ENCODE assay signal across 24 mouse cellular contexts in genomic region chr6:121607861-121608260, GRCm38 (mm10). TPM values are rescaled to one million over a fixed set of nuclear protein-coding genes. Genes with fewer than 3 reads are reported as not detected.
A peak's percentile ranks its signal among the peaks of the same experiment; 100 is the strongest.
DNase-seq lines count a peak whose midpoint lies in the region; ATAC-seq lines count a peak whose summit lies in the region.
"Had no signal": no experiment of that assay in that cellular context is flagged by ENCODE, and none has a peak within 500 bp of the region (broad histone marks: within the 10 kb centered on the region; RNA-seq: fewer than 3 reads in every experiment).

No protein-coding gene starts in this region.

- ATAC-seq in limb, embryonic 13.5 days (ENCODE audit: low FRiP score, low read depth), result peak; percentile 40; the same call in 1 of the 2 replicates
- ATAC-seq: forebrain, embryonic 14.5 days; forebrain, postnatal 0 days had no signal

- peak; percentile 6 for DNase-seq in embryo, embryonic 10.5 days (ENCODE audit: low spot score)
- no peak for DNase-seq in embryo, embryonic 11 days
- no peak for DNase-seq in limb, embryonic 10.5 days (ENCODE audit: low spot score)
- DNase-seq in R1 (ENCODE audit: low read depth, low spot score), result peak; percentile 76
- DNase-seq in lung, postnatal 36 days, result no peak
- DNase-seq in cerebellum, adult 11-12 months, result no peak
- no peak for DNase-seq in urinary bladder, adult 2 months (ENCODE audit: low spot score)
- DNase-seq: adrenal gland, postnatal 10 days; adrenal gland, postnatal 36 days; cerebellum, adult 8-10 months; cerebellum, postnatal 10 days; cerebellum, postnatal 36 days; forebrain, postnatal 0 days; gastrocnemius, adult 2 months; gastrocnemius, postnatal 14 days; heart, adult 11 months had no signal

- H3K4me2 ChIP-seq in limb, embryonic 13.5 days (replicated peaks), result no peak overlapping the region
- H3K4me2 ChIP-seq: embryonic facial prominence, embryonic 12.5 days; embryonic facial prominence, embryonic 15.5 days; heart, embryonic 11.5 days; hindbrain, embryonic 12.5 days; hindbrain, embryonic 15.5 days had no signal

- H3K36me3 ChIP-seq in limb, embryonic 13.5 days, result no peaks in the 10 kb centered on the region
- no peaks in the 10 kb centered on the region for H3K36me3 ChIP-seq in limb, embryonic 10.5 days
- H3K36me3 ChIP-seq: embryonic facial prominence, embryonic 12.5 days; embryonic facial prominence, embryonic 15.5 days; G1E; hindbrain, embryonic 12.5 days; hindbrain, embryonic 15.5 days had no signal

- no peaks in the 10 kb centered on the region for H3K9me3 ChIP-seq in limb, embryonic 13.5 days
- no peaks in the 10 kb centered on the region for H3K9me3 ChIP-seq in limb, embryonic 10.5 days (replicated peaks)
- H3K9me3 ChIP-seq: embryonic facial prominence, embryonic 12.5 days; embryonic facial prominence, embryonic 15.5 days; hindbrain, embryonic 12.5 days; hindbrain, embryonic 15.5 days had no signal

- H3K4me3 ChIP-seq in limb, embryonic 13.5 days, result no peak overlapping the region
- no peak overlapping the region for H3K4me3 ChIP-seq in limb, embryonic 10.5 days
- H3K4me3 ChIP-seq: embryonic facial prominence, embryonic 12.5 days; embryonic facial prominence, embryonic 15.5 days; gastrocnemius, adult 2 months; hindbrain, embryonic 12.5 days; hindbrain, embryonic 15.5 days had no signal

- H3K4me1 ChIP-seq in limb, embryonic 13.5 days, result 0 out of 2 replicates have a peak, but pooled peaks cover 5% of the 10 kb centered on the region
- H3K4me1 ChIP-seq in limb, embryonic 10.5 days, result no peaks in the 10 kb centered on the region
- H3K4me1 ChIP-seq: embryonic facial prominence, embryonic 12.5 days; embryonic facial prominence, embryonic 15.5 days; hindbrain, embryonic 12.5 days; hindbrain, embryonic 15.5 days had no signal

- H3K27me3 ChIP-seq in limb, embryonic 13.5 days, result no peaks in the 10 kb centered on the region
- H3K27me3 ChIP-seq in limb, embryonic 10.5 days (ENCODE audit: low read depth, poor library complexity, severe bottlenecking), result no peaks in the 10 kb centered on the region
- H3K27me3 ChIP-seq: embryonic facial prominence, embryonic 12.5 days; embryonic facial prominence, embryonic 15.5 days; hindbrain, embryonic 12.5 days; hindbrain, embryonic 15.5 days had no signal

- no peak overlapping the region for H3K9ac ChIP-seq in limb, embryonic 13.5 days
- H3K9ac ChIP-seq: embryonic facial prominence, embryonic 12.5 days; embryonic facial prominence, embryonic 15.5 days; forebrain, postnatal 0 days; hindbrain, embryonic 12.5 days; hindbrain, embryonic 15.5 days had no signal

- H3K27ac ChIP-seq in limb, embryonic 13.5 days, result no peak overlapping the region; the same call in 1 of the 2 replicates
- no peak overlapping the region for H3K27ac ChIP-seq in limb, embryonic 10.5 days
- H3K27ac ChIP-seq: embryonic facial prominence, embryonic 12.5 days; embryonic facial prominence, embryonic 15.5 days; gastrocnemius, adult 2 months; hindbrain, embryonic 12.5 days; hindbrain, embryonic 15.5 days had no signal

RNA-seq across cellular contexts. Expression of gene A2m, which starts 27.3 kb away (rescaled TPM):
- 5.1 and 5.7 TPM in 2 replicates for polyA plus RNA-seq in limb, embryonic 13.5 days (2015; fragmentation: Nextera tagmentation; extraction: Ambion mirVana)
- polyA plus RNA-seq in limb, embryonic 10.5 days (2016; fragmentation: Nextera tagmentation; extraction: Ambion mirVana), result 0.80 and 1.3 TPM in 2 replicates
- polyA plus RNA-seq in urinary bladder, adult 2 months (2012; rRNA removed), result 0.01 and 0.04 TPM in 2 replicates
- polyA plus RNA-seq: G1E had no signal

Comparison
In these comparisons a context has a peak if more than half of its experiments do, and no peak if none do; other contexts are left out.
1. DNase-seq: peak in embryo, embryonic 10.5 days (single experiment) and R1 (single experiment); none in embryo, embryonic 11 days (single experiment), limb, embryonic 10.5 days (single experiment), lung, postnatal 36 days (single experiment), cerebellum, adult 11-12 months (single experiment) and urinary bladder, adult 2 months (single experiment).